Mouse (Mus musculus) testis, postnatal 10 days (tissue): ENCODE data around the gene Ptgis.
A peak's percentile ranks its signal among the peaks of the same experiment; 100 is the strongest.

ENCODE experiments used
- DNase-seq: peaks from one replicate; pipeline ENCODE4 v3.0.0; 2021; ENCODE audit warnings: low spot score

Gene Ptgis

GRCm38 (mm10) chr2:167190076-167190399 lies 50.4 kb downstream of the Ptgis start, which contains the start of gene Kcnb1:
Gene Kcnb1, minus strand, starts transcription at chr2:167190155.
- peak; percentile 91 for DNase-seq

DNA sequence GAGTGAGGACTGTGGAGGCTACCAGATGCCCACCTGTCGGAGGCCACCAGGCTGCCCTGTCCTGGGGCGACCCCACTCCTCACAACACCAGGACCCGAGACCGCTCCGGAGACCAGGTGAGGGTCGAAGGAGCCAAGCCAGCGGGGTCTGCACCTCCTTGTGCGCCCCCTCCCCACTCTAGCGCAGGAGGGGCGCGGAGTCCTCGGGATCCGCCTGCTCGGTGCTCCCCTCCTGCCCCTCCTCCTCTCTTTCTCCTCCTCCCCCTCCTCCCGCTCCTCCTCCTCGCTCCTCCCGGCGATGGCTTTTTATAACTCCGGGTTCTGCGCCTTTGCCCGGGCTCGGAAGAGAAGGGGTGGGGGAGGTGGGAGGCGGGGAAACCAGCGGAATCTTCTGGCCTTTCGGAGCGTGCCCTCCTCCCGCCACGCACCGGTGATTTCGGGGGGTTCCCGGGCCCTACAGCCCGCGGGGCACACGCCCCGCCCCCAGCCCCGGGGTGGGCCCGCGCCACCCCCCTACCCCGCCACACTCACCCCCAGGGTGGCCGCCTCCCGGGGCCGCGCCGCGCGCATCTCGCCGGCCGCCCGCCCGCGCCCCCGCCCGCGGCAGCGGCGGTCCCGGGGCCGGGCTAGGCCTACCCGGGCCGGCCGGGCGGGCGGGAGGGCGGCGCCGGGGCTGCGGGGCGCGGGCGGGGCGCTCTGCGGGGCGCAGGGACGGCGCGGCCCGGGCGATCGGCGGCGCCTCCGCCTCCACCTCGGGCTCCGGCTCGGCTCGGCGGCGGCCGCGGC lies 50.9 kb downstream of the Ptgis start:
- DNase-seq: peak; percentile 54

- DNase-seq: peak; percentile 97
Observed at GRCm38 (mm10) chr2:167188315-167189207, 51.8 kb downstream of the Ptgis start.

DNA sequence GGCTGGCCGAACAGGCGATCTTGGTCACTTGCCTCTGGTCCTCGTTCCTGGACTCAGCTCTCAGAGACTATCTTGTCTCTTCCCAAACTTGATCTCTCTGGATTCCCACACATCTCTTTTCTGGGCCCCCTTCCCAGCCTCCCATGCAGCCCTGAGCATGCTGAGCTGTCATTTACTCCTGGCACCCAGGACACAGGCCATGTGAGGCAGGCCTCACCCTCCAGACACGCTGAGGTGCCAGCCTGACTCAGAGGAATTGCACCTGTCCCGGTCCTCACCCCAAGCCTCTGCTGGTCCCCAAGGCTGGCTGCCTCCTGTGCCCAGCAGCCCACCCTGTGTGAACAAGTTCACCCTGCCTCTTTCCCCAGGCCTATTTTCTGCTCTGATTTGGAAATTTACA lies 53.3 kb downstream of the Ptgis start:
- DNase-seq: no peak

- DNase-seq: no peak
Observed at GRCm38 (mm10) chr2:167186544-167186943, 53.9 kb downstream of the Ptgis start.

DNA sequence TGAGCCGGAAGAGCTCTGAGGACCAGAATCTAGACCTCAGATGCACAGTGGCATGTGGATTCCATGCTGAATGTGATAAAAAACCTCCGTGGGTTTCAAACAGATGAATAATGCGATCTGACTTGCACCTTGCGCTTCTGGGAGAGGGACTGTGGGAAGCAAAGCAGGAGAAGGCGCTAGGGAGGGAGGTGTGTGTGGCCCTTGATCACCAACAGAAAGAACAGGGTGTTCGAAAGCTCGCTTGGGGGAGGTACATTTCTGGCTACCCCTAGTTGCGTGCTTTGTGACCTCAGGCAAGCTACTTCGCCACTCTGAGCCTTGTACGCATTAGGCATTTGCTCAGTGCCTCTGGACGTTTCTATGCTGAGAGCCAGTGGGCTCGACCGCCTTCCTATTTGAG lies 54.4 kb downstream of the Ptgis start:
- DNase-seq: no peak

DNA sequence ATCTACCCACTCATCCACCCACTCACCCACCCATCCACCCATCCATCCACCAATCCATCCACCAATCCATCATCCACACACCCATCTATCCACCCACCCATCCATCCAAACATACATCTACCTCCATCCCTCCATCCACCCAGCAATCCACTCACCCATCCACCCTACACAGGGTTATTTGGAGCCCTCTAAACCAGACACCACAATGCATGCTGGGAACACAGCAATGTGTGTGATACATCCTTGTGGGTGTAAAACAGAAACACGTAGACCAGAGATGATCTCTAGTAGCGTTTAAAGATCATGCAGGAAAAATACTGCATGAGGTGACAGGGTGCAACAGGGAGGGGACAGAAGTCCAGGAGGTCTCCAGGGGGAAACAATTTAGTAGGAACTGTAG lies 55.0 kb downstream of the Ptgis start:
- DNase-seq: no peak

- DNase-seq: no peak
Observed at GRCm38 (mm10) chr2:167181662-167182389, 58.6 kb downstream of the Ptgis start.

DNA sequence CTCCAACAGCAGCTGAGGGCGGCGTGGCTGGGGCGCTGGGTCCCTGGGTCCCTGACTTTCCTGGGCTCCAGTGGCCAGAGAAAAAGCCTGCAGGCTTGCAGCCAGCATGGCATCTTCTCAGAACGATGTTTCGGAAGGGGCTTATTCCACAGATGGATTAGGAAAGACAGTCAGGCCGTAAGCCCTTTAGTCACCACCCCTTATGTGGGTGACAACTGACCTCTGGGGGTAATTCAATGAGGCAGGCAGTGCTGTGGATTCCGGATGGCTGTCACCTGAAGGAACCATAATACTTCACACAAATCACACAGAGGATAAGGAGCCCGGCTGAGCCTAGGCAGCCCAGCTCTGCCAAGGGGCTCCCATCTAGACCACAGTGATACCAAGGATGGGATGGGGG lies 59.3 kb downstream of the Ptgis start:
- DNase-seq: no peak

GRCm38 (mm10) chr2:167179301-167179700 lies 61.1 kb downstream of the Ptgis start:
- no peak for DNase-seq

DNA sequence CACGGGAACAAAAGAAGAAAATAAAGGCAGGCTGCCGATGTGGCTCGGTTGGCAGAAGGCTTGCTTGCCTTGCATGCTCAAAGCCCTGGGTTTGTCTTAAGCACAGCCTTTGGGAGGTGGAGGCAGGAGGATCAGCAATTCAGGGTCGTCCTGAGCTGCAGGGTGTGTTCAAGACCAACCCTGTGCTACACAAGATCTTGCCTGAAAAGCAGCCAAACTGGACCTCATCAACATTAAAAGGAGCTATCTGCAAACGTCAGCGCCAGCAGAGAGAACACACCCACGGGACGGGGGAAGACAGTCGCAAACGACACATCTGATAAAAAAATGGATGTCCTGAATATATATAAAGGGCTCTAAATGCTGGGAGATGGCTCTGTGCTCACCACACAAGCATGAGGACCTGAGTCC lies 63.2 kb downstream of the Ptgis start:
- no peak for DNase-seq

DNA sequence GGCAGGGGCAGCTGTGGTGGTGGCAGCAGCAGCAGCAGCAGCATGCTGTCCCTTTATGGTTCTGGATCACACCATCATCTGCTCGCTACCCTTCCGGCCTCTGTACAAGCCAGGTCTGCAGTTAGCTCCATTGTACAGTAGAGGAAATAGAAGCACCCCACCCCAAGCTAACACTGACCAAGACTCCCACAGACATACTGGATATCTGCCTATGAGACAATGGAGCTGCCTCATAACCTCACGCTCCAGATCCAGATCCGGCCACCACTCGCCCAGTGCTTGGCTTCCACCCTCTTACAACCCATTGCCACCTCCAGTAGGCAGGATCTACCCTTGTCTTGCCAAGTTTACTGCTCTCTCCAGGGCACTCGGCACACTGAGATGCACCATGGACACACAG lies 65.1 kb downstream of the Ptgis start:
- DNase-seq: no peak

DNA sequence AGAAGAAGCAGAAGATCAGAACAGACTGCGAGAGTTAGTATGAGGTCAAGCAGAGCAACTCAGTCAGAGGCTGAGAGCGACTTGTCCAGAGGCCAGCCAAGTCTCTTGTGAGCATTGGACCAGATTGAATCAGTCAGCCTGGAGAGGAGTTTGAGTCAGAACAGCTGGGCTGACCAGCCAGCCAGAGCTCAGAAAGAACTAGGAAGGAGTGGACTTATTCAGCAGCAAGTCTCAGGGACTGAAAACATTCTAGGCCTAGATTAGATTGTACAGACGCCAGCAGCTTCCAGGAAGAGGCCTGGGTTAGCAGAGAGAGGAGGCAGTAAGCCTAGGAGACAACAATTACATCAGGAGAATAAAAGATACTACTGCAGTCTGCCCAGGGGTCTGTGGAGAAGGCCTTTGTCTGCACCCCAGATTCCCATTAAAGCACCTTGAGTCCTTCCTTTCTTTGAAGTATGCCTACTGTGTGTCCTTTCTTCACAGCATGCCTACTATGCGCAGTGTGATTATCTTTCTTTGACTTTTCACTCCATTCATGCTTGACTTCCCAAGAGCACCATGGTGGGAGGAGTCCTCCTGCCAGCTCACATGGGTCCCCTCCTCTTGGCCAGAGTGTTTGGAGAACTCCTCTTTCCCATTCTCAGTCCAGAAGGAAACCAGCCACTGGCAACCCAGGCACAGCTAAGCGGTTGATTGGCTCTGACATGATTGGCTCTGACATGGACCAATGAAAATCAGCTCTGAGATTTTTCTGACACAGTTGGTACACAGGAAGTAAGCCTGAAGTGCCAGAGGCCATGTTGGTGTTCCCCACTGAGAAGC lies 67.1 kb downstream of the Ptgis start:
- no peak for DNase-seq

GRCm38 (mm10) chr2:167167515-167168212 lies 72.7 kb downstream of the Ptgis start:
- DNase-seq: peak; percentile 57

- no peak for DNase-seq
Observed at GRCm38 (mm10) chr2:167163600-167163999, 76.8 kb downstream of the Ptgis start.

GRCm38 (mm10) chr2:167163134-167163533 lies 77.3 kb downstream of the Ptgis start:
- DNase-seq: no peak

DNA sequence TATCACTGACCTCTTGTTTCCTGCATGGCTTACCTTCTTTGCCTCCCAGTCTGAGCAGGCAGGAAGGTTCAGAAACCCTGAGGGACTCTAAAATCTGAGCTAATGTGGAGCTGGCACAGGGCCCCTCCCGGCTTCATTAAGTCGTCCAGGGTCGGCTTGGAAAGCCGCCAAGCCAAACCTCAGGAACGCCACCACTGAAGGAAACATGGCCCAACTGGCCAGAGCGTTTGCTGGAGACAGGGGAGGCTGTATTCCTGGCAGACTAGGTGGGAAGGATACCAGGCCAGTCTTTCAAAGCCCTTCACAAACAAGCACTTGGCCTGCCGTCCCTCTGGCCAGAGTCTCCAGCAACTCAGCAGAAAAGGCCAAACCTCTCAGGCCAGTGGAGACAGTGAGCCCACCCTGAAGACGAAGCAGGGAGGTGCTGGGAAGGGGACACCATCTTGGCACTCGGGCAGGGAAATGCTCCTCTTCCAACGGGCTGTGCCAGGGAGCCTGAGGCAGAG lies 77.8 kb downstream of the Ptgis start:
- DNase-seq: peak; percentile 66

- no peak for DNase-seq
Observed at GRCm38 (mm10) chr2:167159721-167160120, 80.7 kb downstream of the Ptgis start.

DNA sequence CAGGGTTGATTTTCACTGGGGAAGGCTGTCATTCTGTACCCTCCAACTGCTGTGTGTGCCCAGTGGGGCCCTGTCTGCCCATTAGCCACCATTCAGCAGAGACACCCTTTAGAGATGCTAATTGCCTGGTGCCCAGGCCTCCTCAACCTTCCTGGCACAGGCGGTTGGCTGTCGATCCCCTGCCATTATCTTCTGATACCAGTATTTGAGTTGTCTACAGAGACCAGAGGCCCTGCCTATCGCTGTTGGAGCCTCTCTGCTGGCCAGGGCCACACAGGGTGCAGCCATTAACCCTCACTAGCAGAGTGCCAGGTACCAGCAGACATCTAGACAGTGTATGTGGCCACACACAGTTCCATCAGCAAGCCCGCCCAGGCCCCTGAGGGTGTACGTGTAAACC lies 81.6 kb downstream of the Ptgis start:
- DNase-seq: no peak

- DNase-seq: no peak
Observed at GRCm38 (mm10) chr2:167156118-167156715, 84.2 kb downstream of the Ptgis start.
